Mouse (Mus musculus): ENCODE measurements around the gene Olfr698.
"Not testable (repeated sequence)": the region's sequence is repeated elsewhere in the genome, so short reads cannot be mapped to it uniquely, and the experiment has no call there.

Gene Olfr698

DNA sequence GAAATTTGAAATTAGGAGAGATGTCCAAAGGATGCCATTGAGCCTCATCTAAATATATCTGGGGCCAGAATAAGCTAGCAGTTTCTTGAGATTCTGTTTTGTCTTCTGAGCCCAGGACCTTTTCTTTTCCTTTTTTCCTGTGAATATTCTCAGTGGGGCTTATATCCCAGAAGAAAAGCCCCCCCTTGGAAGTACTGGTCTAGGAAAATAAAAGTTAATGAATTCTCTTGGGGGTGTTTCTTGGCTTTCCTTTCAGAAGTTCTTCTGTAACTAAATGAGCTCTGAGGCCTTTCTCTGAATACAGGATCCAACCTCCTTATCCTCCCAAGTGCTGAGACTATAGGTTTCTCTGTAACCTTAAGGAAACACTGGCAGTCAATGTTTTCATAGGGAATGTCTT lies at the start of gene Olfr698:
Gene Olfr698 (minus strand): TSS at position 101 of the 400 bp plus-strand sequence.
- no peak for DNase-seq (ENCODE audit: low read depth, low spot score)

DNA sequence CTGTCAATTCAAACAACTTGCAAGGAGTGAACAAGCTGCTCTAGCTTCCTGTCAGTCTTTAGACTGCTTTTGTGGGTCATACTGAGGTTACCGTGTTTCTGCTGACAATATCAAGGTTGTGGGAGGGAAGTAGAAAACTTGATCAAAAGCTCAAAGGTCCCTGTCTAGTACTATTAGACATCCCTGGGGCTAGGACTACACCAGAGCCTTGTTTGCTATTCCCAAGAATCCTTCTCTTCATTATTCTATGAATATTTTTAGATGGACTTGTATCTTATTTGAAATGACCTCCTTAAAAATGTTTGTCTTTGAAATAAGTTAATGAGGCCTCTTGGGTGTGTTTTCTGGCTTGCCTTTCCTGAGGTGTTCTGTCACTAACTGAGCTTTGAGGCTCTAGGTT lies 37.9 kb upstream of the Olfr698 start, which contains the start of gene Olfr699:
Gene Olfr699 (minus strand): TSS at position 101 of the 400 bp plus-strand sequence.
- no peak for DNase-seq (ENCODE audit: low read depth, low spot score)

DNA sequence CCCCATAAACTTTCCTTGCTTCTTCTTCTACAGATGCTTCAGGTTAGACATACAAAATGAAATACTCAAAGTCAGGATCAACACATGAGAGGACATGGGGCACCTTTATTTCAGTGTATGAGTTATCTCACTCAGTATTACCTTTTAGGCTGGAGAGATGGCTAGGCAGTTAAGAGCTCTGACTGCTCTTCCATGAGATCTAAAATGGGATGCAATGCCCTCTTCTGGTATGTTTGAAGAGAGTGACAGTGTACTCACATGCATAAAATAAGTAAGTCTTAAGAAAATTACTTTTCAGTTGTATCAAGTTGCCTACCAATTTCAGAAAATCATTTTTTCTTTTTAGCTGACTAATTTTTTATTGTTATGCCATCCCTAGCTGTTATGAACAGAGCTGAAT lies 33.1 kb upstream of the Olfr698 start:
- DNase-seq (ENCODE audit: low read depth, low spot score), result no peak

DNA sequence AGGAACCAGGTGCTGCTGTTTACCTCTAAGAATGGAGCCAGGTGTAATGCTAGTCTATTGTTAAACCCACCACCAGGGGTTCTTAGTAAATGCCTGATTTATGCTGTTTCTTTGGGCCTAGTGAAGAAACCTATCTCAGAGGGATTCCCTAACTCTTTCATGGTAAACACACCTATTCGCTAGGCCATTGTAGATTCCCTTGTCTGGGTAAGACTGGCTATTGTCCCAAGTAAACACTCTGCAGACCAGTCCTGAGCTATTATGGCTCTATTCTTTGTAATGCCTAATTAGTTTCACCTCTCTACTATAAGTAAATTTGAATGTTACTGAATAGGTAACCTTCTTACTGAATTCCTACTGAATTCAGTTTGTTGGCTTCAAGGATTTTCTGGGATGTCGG lies 5.8 kb upstream of the Olfr698 start:
- DNase-seq (ENCODE audit: low read depth, low spot score), result not testable (repeated sequence)

DNA sequence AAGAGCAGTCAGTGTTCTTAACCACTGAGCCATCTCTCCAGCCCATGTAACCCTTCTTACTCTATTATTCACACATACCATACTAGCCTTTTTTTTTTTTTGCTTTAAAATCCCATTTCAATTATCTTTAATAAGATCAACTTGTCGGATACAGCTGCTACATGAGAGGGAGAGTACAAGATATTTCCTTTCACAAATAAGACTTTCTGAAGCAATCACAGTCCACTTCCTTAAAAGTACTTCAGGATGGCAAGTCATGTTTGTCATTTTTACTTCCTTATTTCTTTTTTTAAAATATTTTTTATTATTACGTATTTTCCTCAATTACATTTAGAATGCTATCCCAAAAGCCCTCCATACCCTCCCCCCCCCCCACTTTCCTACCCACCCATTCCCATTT lies 3.6 kb upstream of the Olfr698 start:
- no peak for DNase-seq (ENCODE audit: low read depth, low spot score)

DNA sequence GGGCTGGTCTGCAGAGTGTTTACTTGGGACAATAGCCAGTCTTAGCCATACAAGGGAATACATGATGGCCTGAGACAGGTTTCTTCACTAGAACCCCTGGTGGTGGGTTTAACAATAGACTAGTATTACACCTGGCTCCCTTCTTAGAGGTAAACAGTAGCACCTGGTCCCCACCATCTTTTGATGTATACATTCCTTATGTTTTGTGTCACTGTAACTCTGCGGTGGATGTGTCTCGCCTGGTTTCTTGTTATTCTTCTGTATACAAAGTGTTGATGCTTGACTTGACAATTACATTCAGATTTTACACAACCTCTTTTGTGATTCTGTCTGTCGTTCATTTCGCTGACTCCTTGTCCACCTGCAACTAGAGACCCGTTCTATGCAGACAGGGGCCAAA lies 9.4 kb downstream of the Olfr698 start:
- DNase-seq (ENCODE audit: low read depth, low spot score), result no peak

DNA sequence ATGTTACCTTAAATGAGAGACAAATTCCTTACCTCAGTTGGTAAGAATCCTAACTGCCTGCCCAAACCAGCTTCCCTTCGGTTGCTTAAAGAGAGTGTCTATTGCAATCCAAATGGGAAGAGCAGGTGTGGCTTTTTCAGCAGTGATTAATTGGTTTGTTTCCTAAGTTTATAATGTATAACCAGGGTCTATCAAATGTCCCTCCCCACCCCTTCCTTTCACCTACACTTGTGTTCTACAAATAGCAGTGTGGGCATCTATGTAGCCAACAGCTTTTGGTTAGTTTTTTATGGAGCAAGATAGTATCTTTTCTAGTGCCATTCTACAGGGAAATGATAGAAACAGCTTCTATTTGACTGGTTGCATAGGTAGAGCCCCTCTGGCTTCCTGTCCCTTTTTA lies 12.9 kb downstream of the Olfr698 start, which contains the start of gene Olfr697:
Gene Olfr697 (minus strand): TSS at position 101 of the 400 bp plus-strand sequence.
- DNase-seq (ENCODE audit: low read depth, low spot score), result no peak

DNA sequence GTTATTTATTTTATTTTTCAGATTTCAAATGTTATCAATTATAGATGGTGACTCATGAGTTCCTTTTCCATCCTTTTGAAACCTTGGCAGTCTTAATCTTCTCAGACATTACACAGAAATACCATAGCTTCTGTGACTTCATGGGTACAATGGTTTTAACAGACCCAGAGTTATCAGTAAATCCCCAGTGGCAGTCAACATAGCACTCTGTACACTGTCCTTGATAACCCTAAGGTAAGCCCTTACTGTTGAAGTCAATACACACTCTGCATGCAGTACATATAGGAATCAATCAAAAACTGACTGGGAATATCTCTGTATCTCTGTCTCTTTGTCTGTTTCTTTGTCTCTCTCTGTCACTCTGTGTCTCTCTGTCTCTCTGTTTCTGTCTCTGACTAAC lies 18.2 kb downstream of the Olfr698 start:
- DNase-seq (ENCODE audit: low read depth, low spot score), result no peak

DNA sequence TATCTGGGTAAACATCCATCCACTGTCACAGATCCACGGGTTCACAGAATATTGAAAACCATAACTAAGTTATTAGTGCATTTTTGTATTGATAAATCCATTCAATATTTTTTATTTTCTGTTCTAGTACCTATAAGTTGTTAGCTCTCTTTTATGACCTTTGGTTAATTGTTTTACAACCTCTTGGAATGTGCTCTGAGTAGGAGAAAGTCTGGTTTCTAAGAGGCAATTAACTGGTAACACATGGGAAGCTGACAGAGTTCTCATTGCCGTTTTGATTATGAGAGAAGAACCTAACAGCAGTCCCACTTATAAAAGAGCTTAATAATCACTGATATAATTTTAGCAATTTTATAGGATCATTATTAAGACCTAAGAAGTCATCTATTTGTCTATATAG lies 21.5 kb downstream of the Olfr698 start:
- DNase-seq (ENCODE audit: low read depth, low spot score), result no peak

DNA sequence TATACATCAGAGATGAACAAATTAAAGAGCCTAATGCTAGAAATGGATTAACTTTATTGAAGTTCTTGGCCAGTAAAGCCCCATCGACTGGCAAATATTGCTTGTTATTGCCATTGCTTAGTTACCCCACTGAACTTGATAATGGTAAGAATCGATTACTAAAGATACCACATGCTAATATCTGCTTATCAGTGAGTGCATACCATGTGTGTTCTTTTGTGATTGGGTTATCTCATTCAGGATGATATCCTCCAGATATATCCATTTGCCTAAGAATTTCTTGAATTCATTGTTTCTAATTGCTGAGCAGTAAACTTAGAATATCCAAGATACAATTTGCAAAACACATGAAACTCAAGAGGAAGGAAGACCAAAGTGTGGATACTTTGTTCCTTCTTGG lies 29.5 kb downstream of the Olfr698 start:
- not testable (repeated sequence) for DNase-seq (ENCODE audit: low read depth, low spot score)

DNA sequence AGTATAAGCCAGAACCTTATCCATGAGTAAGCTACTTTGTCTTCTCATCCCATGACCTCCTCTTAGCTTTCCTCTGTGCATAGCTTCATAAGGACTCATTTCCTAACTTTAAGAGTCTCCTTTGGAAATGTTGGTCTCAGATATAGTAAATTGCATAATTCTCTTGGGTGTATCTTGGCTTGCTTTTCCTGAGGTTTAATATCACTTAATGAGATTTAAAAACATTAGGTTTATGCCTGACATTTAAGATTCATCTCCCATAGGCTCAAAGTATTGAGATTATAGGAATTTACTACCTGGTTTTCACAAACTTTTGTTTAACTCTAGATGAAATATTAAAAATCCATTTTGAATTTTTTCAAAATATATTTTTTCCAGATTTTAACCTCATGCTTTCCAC lies 38.9 kb downstream of the Olfr698 start, which contains the start of gene Olfr695:
Gene Olfr695 (minus strand): TSS at position 101 of the 400 bp plus-strand sequence.
- DNase-seq (ENCODE audit: low read depth, low spot score), result no peak

DNA sequence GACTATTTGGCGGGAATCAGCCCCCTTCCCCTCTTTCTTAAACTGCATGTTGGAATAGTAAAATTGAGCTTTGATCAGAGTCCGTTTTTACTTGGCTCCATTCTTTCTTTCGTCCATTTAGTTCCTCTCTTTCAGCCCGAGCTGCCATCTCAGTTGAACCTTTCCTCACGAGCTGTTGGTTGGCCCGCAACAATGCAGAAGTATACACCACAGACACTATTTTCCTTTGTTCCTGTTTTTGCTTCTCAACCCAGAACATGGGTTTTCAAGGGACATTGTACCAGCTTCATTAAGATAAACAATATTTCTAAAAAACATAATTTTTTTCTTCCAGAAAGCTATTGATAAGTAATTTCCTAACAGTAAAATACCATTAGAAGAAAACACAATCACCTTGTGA lies 43.7 kb downstream of the Olfr698 start:
- DNase-seq (ENCODE audit: low read depth, low spot score), result no peak

DNA sequence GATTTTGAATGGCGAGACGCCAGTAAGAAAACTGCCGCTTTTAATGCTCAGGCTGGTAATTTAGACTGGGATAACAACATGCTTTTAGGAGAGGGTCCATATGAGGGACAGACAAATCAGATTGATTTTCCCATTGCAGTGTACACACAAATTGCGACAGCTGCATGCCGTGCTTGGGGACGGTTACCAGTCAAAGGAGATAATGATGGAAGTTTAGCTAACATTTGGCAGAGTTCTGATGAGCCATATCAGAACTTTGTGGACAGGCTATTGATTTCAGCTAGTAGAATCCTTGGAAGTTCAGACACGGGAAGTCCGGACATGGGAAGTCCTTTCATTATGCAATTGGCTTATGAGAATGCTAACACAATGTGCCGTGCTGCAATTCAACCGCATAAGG lies 47.5 kb downstream of the Olfr698 start:
- DNase-seq (ENCODE audit: low read depth, low spot score), result not testable (repeated sequence)

Measured in c-Kit-negative CD71-positive TER-119-positive erythroid progenitor cells, embryonic 14.5 days (primary cell).